Mouse (Mus musculus) kidney, adult 8-10 months (tissue): ENCODE measurements at regions not wholly inside any gene's neighbourhood (a gene's known extent, or its start where the extent isn't known, plus 50 kb on each side); places are given as distances from the start of the nearest gene placed in this dataset.
"Not testable (repeated sequence)": the region's sequence is repeated elsewhere in the genome, so short reads cannot be mapped to it uniquely, and the experiment has no call there.

Experiments used
- DNase-seq, 2 experiments: peaks; one replicate each; pipeline ENCODE4 v3.0.0; 2022

- DNase-seq: no peak
Measured at GRCm38 (mm10) chr4:21464456-21464855, 221.3 kb downstream of the Prdm13 start.

GRCm38 (mm10) chr4:21441274-21441673, 244.5 kb downstream of the Prdm13 start:
- DNase-seq: no peak

- no peak for DNase-seq
Measured at GRCm38 (mm10) chr4:21436710-21437109, 249.1 kb downstream of the Prdm13 start.

- no peak for DNase-seq
Measured at GRCm38 (mm10) chr4:21407850-21408249, 277.9 kb downstream of the Prdm13 start.

- DNase-seq: no peak
Measured at GRCm38 (mm10) chr4:21369314-21369713, 316.4 kb downstream of the Prdm13 start.

DNA sequence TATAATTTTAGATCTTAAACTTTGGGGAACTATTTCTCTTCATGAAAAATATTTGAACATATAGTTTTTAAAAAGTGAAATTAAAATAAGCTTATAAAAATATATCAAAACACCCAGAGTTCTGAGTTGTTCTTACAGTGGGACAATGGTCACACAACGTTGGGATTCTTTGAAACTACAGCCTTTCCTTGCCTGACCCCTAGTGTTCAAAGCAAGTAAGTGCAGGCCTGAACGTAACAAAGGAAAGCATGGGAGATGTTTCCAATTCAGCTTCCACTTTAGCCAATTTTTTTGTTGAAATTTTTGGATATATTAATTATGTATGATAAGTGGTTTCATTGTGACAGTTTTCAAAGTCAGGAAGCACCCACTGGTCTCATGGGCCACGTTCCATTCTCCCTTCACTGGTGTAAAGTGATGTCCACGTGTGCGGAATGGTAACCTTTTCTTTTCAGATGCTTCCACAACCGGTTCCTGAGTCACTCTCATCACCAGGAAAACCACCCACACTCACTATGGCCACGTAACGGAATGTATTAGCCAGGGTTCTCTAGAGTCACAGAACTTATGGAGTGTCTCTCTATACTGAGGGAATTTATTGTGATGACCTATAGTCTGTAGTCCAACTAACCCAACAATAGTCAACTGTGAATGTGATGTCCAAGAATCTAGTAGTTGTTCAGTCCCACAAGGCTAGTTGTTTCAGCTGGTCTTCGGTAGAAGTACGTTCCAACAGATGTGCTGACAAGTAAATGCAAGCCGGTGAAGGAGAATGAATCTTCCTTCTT, 317.3 kb downstream of the Prdm13 start:
- no peak for DNase-seq

DNA sequence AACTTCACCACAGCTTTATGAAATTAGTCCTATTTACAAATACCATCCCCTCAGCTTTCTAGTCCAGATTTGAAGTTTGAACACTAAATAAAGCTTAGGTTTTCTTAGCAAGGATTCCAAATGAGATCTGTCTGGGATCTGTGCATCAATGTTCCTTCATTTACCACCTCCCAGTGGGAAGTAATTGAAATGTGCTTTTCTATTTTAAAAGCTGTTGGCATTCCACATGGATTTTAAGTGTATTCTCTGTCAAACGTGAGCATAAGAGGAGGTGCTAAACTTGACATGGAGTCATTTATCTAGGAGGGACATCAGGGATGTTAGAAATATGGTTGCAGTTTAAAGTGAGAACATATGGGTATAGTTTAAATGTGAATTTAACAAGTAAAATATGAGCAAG, 364.0 kb downstream of the Prdm13 start:
- no peak for DNase-seq

DNA sequence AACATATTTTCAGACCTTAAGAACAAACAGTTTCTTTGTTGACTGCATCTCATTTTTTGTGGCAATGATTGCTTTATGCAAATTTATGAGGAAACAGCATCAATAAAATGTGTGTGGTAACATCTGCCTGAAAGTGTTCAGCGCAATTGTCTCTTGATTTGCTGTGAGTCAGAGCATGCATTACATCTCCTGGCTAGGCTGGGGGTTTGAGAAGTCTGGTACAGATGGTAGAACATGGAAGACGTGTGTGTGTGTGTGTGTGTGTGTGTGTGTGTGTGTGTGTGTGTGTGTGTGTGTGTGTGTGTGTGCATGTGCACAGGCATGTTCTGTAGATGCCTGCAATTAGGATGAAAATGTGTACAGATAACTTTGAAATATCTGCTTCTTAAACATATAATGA, 376.5 kb downstream of the Prdm13 start:
- not testable (repeated sequence) for DNase-seq

- DNase-seq: no peak
Measured at GRCm38 (mm10) chr4:21307476-21308011, 378.2 kb downstream of the Prdm13 start.

DNA sequence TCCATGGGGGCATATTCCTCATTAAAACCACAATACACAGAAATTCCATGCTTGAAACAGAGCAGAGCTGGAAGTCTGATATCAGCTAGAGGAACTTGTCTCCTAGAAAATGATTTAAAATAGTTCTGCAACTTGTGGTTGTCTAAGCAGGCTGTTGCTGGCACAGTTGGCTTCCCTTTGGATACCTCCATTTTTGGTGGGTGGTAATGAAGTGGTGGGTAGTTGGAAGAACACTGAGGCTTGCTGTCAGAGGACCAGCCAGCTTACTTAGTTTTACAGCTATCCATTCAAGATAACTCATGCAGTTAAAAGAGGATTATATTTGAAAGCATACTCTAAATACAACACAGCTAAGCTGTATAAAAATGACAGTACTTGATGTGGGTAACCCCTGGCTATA, 385.6 kb downstream of the Prdm13 start:
- no peak for DNase-seq

- no peak for DNase-seq
Measured at GRCm38 (mm10) chr4:21267302-21267701, 418.5 kb downstream of the Prdm13 start.

GRCm38 (mm10) chr4:21266886-21267285, 418.9 kb downstream of the Prdm13 start:
- no peak for DNase-seq

- DNase-seq: no peak
Measured at GRCm38 (mm10) chr4:21250396-21250795, 435.4 kb downstream of the Prdm13 start.

GRCm38 (mm10) chr4:21222631-21223030, 463.1 kb downstream of the Prdm13 start:
- peak; percentile 2 to 46 for DNase-seq

- DNase-seq: no peak
Measured at GRCm38 (mm10) chr4:21207617-21208016, 478.1 kb downstream of the Prdm13 start.

- DNase-seq: no peak
Measured at GRCm38 (mm10) chr4:21195620-21196019, 490.1 kb downstream of the Prdm13 start.

DNA sequence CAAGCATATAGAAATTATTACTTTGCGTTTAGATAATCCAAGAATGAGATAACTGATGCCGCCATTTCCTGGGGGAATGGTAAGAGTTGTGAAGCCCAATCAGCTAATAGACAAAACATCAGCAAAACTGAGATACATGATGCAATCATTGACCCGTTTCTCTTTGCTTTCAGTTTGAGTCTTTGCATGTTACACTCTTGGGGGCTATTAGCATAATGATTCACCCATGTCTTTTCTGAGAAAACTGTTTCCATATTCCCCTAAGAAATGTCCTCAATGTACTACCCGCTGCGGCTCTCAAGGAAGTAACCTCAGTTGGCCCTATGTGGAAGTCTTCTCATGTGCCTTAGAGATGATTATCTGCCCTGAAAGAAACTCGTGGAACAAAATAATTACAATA, 512.0 kb downstream of the Prdm13 start:
- no peak for DNase-seq

- DNase-seq: no peak
Measured at GRCm38 (mm10) chr4:21173019-21173418, 512.7 kb downstream of the Prdm13 start.

DNA sequence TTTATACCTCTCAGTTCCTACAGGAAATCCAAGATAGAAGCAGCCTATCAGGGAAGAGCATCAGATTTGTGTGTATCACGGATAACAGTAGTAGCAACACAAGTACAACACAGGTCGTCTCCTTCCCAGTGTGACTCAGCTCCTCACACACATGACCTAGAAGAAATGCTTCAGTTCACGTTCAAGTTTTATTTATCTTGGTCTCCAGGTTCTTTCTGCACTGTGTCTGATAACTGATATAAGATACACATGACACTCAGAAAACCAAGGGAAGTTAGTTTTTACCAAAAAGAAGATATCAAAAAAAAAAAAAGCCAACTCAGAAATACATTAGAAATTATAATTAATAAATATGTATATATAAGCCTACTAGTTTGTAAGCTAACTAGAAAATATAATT, 515.0 kb downstream of the Prdm13 start:
- no peak for DNase-seq

GRCm38 (mm10) chr4:21162124-21162523, 523.6 kb downstream of the Prdm13 start:
- no peak for DNase-seq

- DNase-seq: no peak
Measured at GRCm38 (mm10) chr4:21125892-21126291, 559.9 kb downstream of the Prdm13 start.

DNA sequence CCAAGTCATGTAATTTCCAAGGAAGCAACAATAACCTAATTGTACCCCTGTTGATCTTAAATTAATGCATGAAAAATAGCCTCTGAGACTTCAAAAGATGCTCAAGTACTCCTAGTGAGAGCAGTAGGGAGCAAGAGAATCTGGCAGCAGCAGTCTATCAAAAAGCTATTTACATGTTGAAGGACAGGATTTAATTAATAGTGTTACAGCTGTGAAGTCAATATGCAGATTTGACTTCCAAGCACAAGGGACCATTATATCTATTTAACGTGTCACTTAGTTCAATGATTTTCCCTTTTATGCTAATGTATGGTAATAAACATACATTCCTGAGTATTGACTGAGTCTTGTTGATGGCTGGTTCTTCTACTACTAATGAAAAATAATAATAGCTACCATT, 590.0 kb downstream of the Prdm13 start:
- DNase-seq: no peak

GRCm38 (mm10) chr4:21070198-21070785, 615.5 kb downstream of the Prdm13 start:
- DNase-seq: no peak
